Mouse (Mus musculus) colon, adult 2 months (tissue): ENCODE data around the gene Sugp2. TPM values are rescaled to one million over a fixed set of nuclear protein-coding genes. Genes with fewer than 3 reads are reported as not detected.

ENCODE experiments used
- polyA plus RNA-seq: library from polyadenylated mRNA; depleted of rRNA; stranded (reverse); fragments of >200 nt; gene quantifications from 2 replicates; pipeline ENCODE4 v1.2.3, GENCODE M21; 2012; rRNA removed

The Sugp2 gene
- 24.7 and 26.6 TPM in 2 replicates for polyA plus RNA-seq

GRCm38 (mm10) chr8:70234080-70234780 lies at the start of gene Sugp2, which contains the start of gene Armc6:
TSS of gene Sugp2 (plus strand) at chr8:70234226.
TSS of gene Armc6 (minus strand) at chr8:70234466.

GRCm38 (mm10) chr8:70212112-70213055 lies 21.6 kb upstream of the Sugp2 start, which contains the start of gene Slc25a42:
TSS of gene Slc25a42 (minus strand) at chr8:70212305.

GRCm38 (mm10) chr8:70282603-70283135 lies 48.6 kb downstream of the Sugp2 start, which contains the start of gene Homer3:
TSS of gene Homer3 (plus strand) at chr8:70282827.

GRCm38 (mm10) chr8:70302358-70302890 lies 68.4 kb downstream of the Sugp2 start, which contains the start of the genes Ddx49 and Cope:
TSS of gene Ddx49 (minus strand) at chr8:70302489.
TSS of gene Cope (plus strand) at chr8:70302518.

GRCm38 (mm10) chr8:70315624-70316510 lies 81.8 kb downstream of the Sugp2 start, which contains the start of gene Cers1:
TSS of gene Cers1 (plus strand) at chr8:70315775.

GRCm38 (mm10) chr8:70329124-70329834 lies 95.3 kb downstream of the Sugp2 start, which contains the start of gene Gdf1:
TSS of gene Gdf1 (plus strand) at chr8:70329817.

Other genes starting within 250 kb of the Sugp2 start
- gene Gatad2a, start 237.8 kb upstream of the Sugp2 start, polyA plus RNA-seq = 72.8 and 80.7 TPM in 2 replicates
- 99.7 and 112 TPM in 2 replicates for gene Mau2, start 191.5 kb upstream of the Sugp2 start, polyA plus RNA-seq
- gene Sugp1, start 191.4 kb upstream of the Sugp2 start, polyA plus RNA-seq = 9.0 and 10.1 TPM in 2 replicates
- 39.3 and 82.7 TPM in 2 replicates for gene Tm6sf2, start 161.3 kb upstream of the Sugp2 start, polyA plus RNA-seq
- 0.93 and 2.4 TPM in 2 replicates for gene Hapln4, start 150.8 kb upstream of the Sugp2 start, polyA plus RNA-seq
- gene Ncan, start 113.4 kb upstream of the Sugp2 start, polyA plus RNA-seq = 0.09 and 0.15 TPM in 2 replicates
- gene Nr2c2ap, start 102.9 kb upstream of the Sugp2 start, polyA plus RNA-seq = 11.2 and 15.2 TPM in 2 replicates
- 39.1 and 40.5 TPM in 2 replicates for gene Rfxank, start 95.1 kb upstream of the Sugp2 start, polyA plus RNA-seq
- 87.7 and 91.9 TPM in 2 replicates for gene Borcs8, start 94.7 kb upstream of the Sugp2 start, polyA plus RNA-seq
- gene Mef2b, start 94.5 kb upstream of the Sugp2 start, polyA plus RNA-seq = 0.36 and 0.67 TPM in 2 replicates
- gene Tmem161a, start 61.9 kb upstream of the Sugp2 start, polyA plus RNA-seq = 132 and 143 TPM in 2 replicates
- gene Slc25a42, start 21.9 kb upstream of the Sugp2 start, polyA plus RNA-seq = 23.6 and 29.4 TPM in 2 replicates
- gene Armc6, start 240 bp downstream of the Sugp2 start, polyA plus RNA-seq = 18.5 and 20.5 TPM in 2 replicates
- gene Homer3, start 48.6 kb downstream of the Sugp2 start, polyA plus RNA-seq = 14.8 and 15.3 TPM in 2 replicates
- 50.8 and 53.9 TPM in 2 replicates for gene Ddx49, start 68.3 kb downstream of the Sugp2 start, polyA plus RNA-seq
- gene Cope, start 68.3 kb downstream of the Sugp2 start, polyA plus RNA-seq = 567 and 576 TPM in 2 replicates
- 1.2 and 1.3 TPM in 2 replicates for gene Cers1, start 81.5 kb downstream of the Sugp2 start, polyA plus RNA-seq
- gene Gdf1, start 95.6 kb downstream of the Sugp2 start, polyA plus RNA-seq = 1.4 and 2.2 TPM in 2 replicates
- gene Upf1, start 119.1 kb downstream of the Sugp2 start, polyA plus RNA-seq = 39.4 and 51.9 TPM in 2 replicates
- gene Comp, start 139.3 kb downstream of the Sugp2 start, polyA plus RNA-seq = 0.34 and 1.3 TPM in 2 replicates
- 18.2 and 20.8 TPM in 2 replicates for gene Crtc1, start 205.4 kb downstream of the Sugp2 start, polyA plus RNA-seq
- gene Klhl26, start 242.7 kb downstream of the Sugp2 start, polyA plus RNA-seq = 56.4 and 63.2 TPM in 2 replicates